Mouse (Mus musculus) lung, embryonic 16.5 days (tissue): ENCODE measurements around the gene Ddx10. TPM values are rescaled to one million over a fixed set of nuclear protein-coding genes. Genes with fewer than 3 reads are reported as not detected.

Experiments
- ATAC-seq: fragments of 200-750 bp; cut with Nextera tagmentation; 2 replicates; pipeline ENCODE4 v1.8.0; 2017; ENCODE audit warnings: low read depth, mild to moderate bottlenecking, moderate library complexity
- H3K27ac ChIP-seq: fragments of 300-500 bp; sonication (generic); 2 replicates; pipeline ENCODE4 v1.5.1; 2014; ENCODE audit warnings: mild to moderate bottlenecking, control low read depth, low read length
- H3K27me3 ChIP-seq: fragments of 300-500 bp; sonication (generic); 2 replicates; pipeline ENCODE4 v1.6.1; 2014; ENCODE audit warnings: low read depth, low read length, mixed read lengths; ENCODE audit not compliant: control insufficient read depth, insufficient read depth
- H3K36me3 ChIP-seq: fragments of 300-500 bp; sonication (generic); 2 replicates; pipeline ENCODE4 v1.6.1; 2014; ENCODE audit warnings: low read length; ENCODE audit not compliant: control insufficient read depth, insufficient read depth
- H3K4me1 ChIP-seq: fragments of 300-500 bp; sonication (generic); replicated peaks from 2 replicates; pipeline ENCODE4 v1.6.1; 2014; ENCODE audit warnings: low read length, mixed read lengths; ENCODE audit not compliant: control insufficient read depth, insufficient read depth
- H3K4me2 ChIP-seq: fragments of 300-500 bp; sonication (generic); 2 replicates; pipeline ENCODE4 v1.6.1; 2014; ENCODE audit warnings: low read depth, low read length, control low read depth
- H3K4me3 ChIP-seq: fragments of 300-500 bp; sonication (generic); 2 replicates; pipeline ENCODE4 v1.5.1; 2014; ENCODE audit warnings: mild to moderate bottlenecking, low read length, control low read depth
- H3K9ac ChIP-seq: fragments of 300-500 bp; sonication (generic); 2 replicates; pipeline ENCODE4 v1.6.1; 2014; ENCODE audit warnings: low read length, control low read depth
- H3K9me3 ChIP-seq: fragments of 300-500 bp; sonication (generic); 2 replicates; pipeline ENCODE4 v1.6.1; 2016; ENCODE audit warnings: low read length; ENCODE audit not compliant: control insufficient read depth
- WGBS: fragments of 180-500 bp; shearing (Covaris S2); extraction: QIAGEN DNeasy Blood & Tissue Kit; methylation state at CpG from one replicate; pipeline ENCODE4 v1.1.7; 2014; 5-methylcytosine and 5-hydroxymethylcytosine counted together
- polyA plus RNA-seq: library from polyadenylated mRNA; unstranded; fragments of >200 nt; fragmentation: Nextera tagmentation; extraction: Ambion mirVana; gene quantifications from 2 replicates; pipeline ENCODE4 v1.2.1, GENCODE M21; 2015

Gene Ddx10
- polyA plus RNA-seq: 26.6 and 27.2 TPM in 2 replicates

DNA sequence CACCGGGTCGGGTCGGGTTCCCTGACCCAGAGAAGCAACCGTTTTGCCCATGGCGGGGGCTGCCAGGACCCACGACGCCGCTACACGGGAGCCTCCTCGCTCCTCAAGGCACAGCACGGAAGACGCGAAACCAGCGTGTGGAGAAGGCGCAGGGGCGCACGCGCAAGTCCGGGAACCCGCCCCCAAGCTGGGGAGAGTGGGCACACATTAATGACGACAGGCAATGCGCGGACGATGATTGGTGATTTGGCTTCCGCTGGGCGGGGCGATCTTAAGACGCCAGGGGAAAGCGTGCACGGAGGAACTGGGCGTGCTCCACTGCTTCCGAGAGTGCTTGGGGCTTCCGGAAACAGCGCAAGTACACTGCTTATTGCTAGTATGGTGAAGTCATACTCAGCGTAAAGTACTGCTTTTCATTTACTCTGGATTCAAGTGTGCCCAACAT is at the start of gene Ddx10:
Gene Ddx10, minus strand, starts transcription at position 101 of the 445 bp plus-strand sequence.
- H3K27ac ChIP-seq: peak within 1 kb of the TSS; percentile 52; the same call in 1 of the 2 replicates

GRCm38 (mm10) chr9:53292833-53293232 is 45.0 kb upstream of the Ddx10 start:
- no peaks in the 10 kb centered on the region for H3K9me3 ChIP-seq
- no peaks in the 10 kb centered on the region for H3K27me3 ChIP-seq
- H3K9ac ChIP-seq: no peak overlapping the region
- no peaks in the 10 kb centered on the region for H3K4me1 ChIP-seq
- no peak overlapping the region for H3K27ac ChIP-seq
- no peak overlapping the region for H3K4me3 ChIP-seq
- no peaks in the 10 kb centered on the region for H3K36me3 ChIP-seq
- no peak for ATAC-seq
- no peak overlapping the region for H3K4me2 ChIP-seq

More for the DNA sequence above, at the start of gene Ddx10:
- Histone ChIP-seq H3K27me3 (no peaks in the 10 kb centered on the region), H3K4me2 (peak within 1 kb of the TSS; percentile 85), H3K4me3 (peak within 1 kb of the TSS; percentile 95), H3K9ac (peak within 1 kb of the TSS; percentile 84), H3K4me1 (peaks cover 9% of the 10 kb centered on the region), H3K36me3 (no peaks in the 10 kb centered on the region), H3K9me3 (no peaks in the 10 kb centered on the region)
- ATAC-seq: peak; percentile 100
- 0% methylated on average over 35 of the region's 35 CpGs for WGBS

GRCm38 (mm10) chr9:53290006-53290405 is 42.2 kb upstream of the Ddx10 start:
- Histone ChIP-seq H3K9ac (no peak overlapping the region), H3K36me3 (no peaks in the 10 kb centered on the region), H3K27me3 (no peaks in the 10 kb centered on the region), H3K4me1 (no peaks in the 10 kb centered on the region), H3K4me3 (no peak overlapping the region), H3K9me3 (no peaks in the 10 kb centered on the region), H3K4me2 (no peak overlapping the region), H3K27ac (no peak overlapping the region)
- 45% methylated on average over 3 of the region's 3 CpGs for WGBS
- ATAC-seq: no peak

DNA sequence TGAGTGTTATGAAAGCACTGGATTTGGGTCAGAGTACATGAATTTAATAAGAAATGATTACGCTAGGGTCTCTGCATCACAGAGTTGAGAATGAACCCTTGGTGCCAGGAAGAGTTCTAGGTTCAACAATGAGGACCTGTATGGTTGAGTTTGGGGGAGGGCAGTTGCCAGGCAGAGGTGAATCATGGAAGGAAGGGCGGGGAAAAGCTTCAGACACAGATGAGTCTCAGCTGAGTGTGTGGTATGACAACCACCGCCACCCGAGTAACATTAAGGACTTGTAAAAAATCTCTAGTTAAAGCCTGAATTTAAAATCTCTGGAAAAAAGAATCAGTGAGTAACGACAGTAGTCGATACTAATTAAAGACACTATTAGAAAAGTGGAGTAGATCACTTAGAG is 38.9 kb upstream of the Ddx10 start:
- H3K4me3 ChIP-seq: no peak overlapping the region
- no peaks in the 10 kb centered on the region for H3K4me1 ChIP-seq
- WGBS: 79% methylated on average over 6 of the region's 6 CpGs
- H3K36me3 ChIP-seq: no peaks in the 10 kb centered on the region
- H3K9me3 ChIP-seq: no peaks in the 10 kb centered on the region
- H3K27ac ChIP-seq: no peak overlapping the region
- no peak for ATAC-seq
- no peaks in the 10 kb centered on the region for H3K27me3 ChIP-seq
- no peak overlapping the region for H3K4me2 ChIP-seq
- no peak overlapping the region for H3K9ac ChIP-seq

DNA sequence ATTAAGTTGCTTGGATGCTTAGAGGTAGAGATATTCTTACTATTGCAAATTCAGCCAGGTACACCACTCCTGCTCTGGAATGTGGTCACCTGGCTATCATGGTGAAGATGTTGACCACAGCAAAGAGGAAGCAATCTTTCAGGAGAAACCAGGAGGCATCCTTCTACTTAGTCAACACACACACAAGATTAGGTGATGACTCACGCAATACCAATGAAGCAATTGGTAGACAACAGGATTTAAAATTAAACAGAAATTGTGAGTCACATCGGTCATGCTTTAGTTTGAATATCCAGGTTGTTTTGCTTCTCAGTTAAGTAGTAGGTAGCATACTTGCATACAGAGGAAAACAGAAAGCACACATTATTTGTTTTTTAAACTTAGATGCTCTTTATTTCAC is 31.1 kb upstream of the Ddx10 start:
- no peak for ATAC-seq
- WGBS: 91% methylated on average over 2 of the region's 2 CpGs
- Histone ChIP-seq H3K27me3 (no peaks in the 10 kb centered on the region), H3K4me1 (no peaks in the 10 kb centered on the region), H3K4me2 (no peak overlapping the region), H3K4me3 (no peak overlapping the region), H3K9me3 (no peaks in the 10 kb centered on the region), H3K36me3 (no peaks in the 10 kb centered on the region), H3K9ac (no peak overlapping the region), H3K27ac (no peak overlapping the region)

DNA sequence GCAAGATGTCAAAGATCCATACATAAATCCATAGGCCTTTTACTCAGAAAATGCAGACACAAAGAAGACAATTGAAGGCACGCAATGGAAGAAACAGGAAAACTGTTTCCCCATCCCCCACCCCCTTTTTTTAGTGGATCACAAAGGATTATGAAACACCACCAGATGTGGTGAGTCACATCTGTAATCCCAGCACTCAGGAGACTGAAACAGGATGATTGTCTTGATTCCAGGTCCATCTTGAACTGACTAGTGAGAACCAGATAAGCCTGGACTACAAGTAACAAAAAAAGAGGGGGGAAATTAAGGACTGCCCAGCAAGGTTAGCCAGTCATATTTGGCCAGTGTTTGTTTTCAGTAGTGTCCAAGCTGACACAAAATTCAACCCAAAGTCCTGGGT is 28.5 kb upstream of the Ddx10 start:
- no peak for ATAC-seq
- H3K4me3 ChIP-seq: no peak overlapping the region
- H3K36me3 ChIP-seq: no peaks in the 10 kb centered on the region
- no peaks in the 10 kb centered on the region for H3K9me3 ChIP-seq
- H3K4me2 ChIP-seq: no peak overlapping the region
- no peak overlapping the region for H3K27ac ChIP-seq
- H3K9ac ChIP-seq: no peak overlapping the region
- peaks cover 4% of the 10 kb centered on the region; the same call in 1 of the 2 replicates for H3K4me1 ChIP-seq
- no peaks in the 10 kb centered on the region for H3K27me3 ChIP-seq
- WGBS: 92% methylated on average over 1 of the region's 1 CpGs

- Histone ChIP-seq H3K27ac (no peak overlapping the region), H3K36me3 (no peaks in the 10 kb centered on the region), H3K9ac (no peak overlapping the region), H3K27me3 (no peaks in the 10 kb centered on the region), H3K9me3 (no peaks in the 10 kb centered on the region), H3K4me1 (peaks cover 4% of the 10 kb centered on the region; the same call in 1 of the 2 replicates), H3K4me3 (no peak overlapping the region), H3K4me2 (no peak overlapping the region)
- 80% methylated on average over 4 of the region's 4 CpGs for WGBS
- no peak for ATAC-seq
Observed at GRCm38 (mm10) chr9:53272714-53273113, 24.9 kb upstream of the Ddx10 start.

DNA sequence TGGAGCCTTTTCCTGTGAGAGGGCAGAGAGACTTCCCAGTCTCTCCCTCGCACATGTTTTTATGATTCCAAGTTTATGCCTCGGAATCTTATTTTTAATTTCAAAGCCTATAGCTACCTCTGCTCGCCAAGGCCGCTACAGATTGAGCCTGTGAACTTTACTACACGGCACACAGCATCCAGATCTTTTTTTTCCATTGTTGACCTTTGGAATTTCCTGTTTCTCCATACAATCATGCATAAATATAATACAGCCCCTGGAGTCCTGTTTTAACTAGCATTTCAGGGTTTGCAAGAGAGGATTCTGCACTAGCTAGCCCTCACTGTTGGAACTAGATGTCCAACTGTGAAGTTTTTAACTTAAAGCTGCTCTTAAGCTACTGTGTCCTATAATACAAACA is 24.4 kb upstream of the Ddx10 start:
- Histone ChIP-seq H3K9ac (no peak overlapping the region), H3K4me3 (no peak overlapping the region), H3K9me3 (no peaks in the 10 kb centered on the region), H3K27ac (no peak overlapping the region), H3K4me1 (peaks cover 4% of the 10 kb centered on the region; the same call in 1 of the 2 replicates), H3K4me2 (no peak overlapping the region), H3K36me3 (no peaks in the 10 kb centered on the region), H3K27me3 (no peaks in the 10 kb centered on the region)
- 41% methylated on average over 5 of the region's 5 CpGs for whole genome bisulfite sequencing
- no peak for ATAC-seq

- no peak overlapping the region for H3K4me3 ChIP-seq
- H3K27ac ChIP-seq: no peak overlapping the region
- WGBS: 50% methylated on average over 5 of the region's 5 CpGs
- no peaks in the 10 kb centered on the region for H3K9me3 ChIP-seq
- no peak for ATAC-seq
- H3K36me3 ChIP-seq: no peaks in the 10 kb centered on the region
- no peak overlapping the region for H3K4me2 ChIP-seq
- no peaks in the 10 kb centered on the region for H3K27me3 ChIP-seq
- no peak overlapping the region for H3K9ac ChIP-seq
- peaks cover 4% of the 10 kb centered on the region; the same call in 1 of the 2 replicates for H3K4me1 ChIP-seq
Observed at GRCm38 (mm10) chr9:53271281-53272022, 23.6 kb upstream of the Ddx10 start.
